Mouse (Mus musculus) frontal cortex, postnatal 36 days (tissue): Measurements from ENCODE around the gene Nek11.
"Not testable (repeated sequence)": the region's sequence is repeated elsewhere in the genome, so short reads cannot be mapped to it uniquely, and the experiment has no call there.

Experiments
- DNase-seq, 2 experiments: peaks; one replicate each; pipeline ENCODE4 v3.0.0; 2022; ENCODE audit warnings: low spot score in 2 of 2

Gene Nek11

DNA sequence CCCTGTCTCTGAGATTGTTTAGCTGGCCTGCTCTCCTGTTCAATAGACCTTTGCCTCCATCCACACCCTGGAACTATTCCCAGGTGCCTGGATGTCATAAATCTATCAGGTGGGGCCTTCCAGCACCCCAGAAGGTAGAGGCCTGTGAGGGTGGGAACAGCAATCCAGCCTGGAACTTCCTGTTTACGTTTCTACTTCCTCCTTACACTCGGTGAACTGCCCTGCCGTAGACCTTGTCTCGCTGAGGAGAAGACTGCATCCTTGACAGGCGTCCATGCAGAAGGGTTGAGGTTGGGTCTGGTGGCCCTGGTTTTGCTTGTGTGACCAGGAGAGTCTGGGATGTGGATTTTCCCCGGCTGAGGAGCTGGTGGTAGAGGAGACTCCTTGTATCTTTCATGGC lies 256.1 kb downstream of the Nek11 start:
- no peak for DNase-seq

DNA sequence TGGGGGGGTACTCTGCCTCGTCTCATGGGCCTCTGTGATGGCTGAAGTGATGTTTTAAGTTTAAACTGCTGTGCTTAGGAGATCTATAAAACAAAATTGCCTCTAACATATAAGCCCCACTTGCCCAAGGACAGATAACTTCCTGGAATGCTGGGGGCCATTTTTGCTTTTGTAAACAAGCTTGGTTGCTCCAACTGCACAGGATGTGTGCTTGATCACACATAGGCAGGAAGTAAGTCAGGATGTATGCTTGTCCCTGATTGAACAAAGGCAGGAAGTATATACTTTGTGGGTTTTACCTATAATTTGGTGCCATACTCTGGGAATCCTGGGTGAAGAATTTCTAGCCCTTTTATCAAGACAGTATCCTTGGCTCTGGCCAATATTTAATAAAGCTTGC lies 258.9 kb downstream of the Nek11 start:
- DNase-seq = no peak

DNA sequence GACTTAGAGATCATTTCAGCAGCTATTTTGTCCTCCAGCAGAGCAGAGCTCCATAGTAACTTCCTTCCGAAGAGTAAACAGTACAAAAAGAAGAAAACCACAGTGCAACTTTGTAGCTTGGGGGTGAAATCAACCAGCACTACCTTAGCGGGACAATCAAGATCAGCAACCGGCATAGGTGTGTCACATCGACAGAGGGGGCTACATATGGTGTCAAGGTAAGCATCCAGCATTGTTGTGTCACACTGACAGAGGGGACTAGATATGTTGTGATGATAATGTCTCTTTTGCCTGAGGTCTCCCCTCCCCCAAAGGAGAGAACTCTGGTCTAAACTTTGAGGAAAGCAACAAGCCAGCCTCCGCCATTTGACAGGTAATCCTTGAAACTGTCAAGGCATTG lies 260.8 kb downstream of the Nek11 start:
- DNase-seq = no peak

DNA sequence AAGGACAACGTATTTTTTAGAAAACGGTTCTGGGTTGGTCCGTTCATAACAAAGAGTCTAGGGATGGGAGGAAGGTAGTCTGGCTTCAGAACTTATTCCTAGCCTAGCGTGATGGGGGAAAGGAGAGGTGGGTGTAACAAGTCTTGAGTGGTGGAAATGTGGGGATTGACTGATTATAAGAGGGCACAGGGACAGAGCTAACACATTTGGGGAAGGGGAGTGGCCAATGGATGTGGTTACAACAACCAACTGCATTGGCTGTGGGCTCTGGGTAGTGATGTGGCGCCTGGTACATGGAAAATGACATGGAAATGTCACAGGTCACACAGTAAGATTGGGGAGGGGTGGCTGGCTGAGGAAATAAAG lies 263.3 kb downstream of the Nek11 start:
- no peak for DNase-seq

DNA sequence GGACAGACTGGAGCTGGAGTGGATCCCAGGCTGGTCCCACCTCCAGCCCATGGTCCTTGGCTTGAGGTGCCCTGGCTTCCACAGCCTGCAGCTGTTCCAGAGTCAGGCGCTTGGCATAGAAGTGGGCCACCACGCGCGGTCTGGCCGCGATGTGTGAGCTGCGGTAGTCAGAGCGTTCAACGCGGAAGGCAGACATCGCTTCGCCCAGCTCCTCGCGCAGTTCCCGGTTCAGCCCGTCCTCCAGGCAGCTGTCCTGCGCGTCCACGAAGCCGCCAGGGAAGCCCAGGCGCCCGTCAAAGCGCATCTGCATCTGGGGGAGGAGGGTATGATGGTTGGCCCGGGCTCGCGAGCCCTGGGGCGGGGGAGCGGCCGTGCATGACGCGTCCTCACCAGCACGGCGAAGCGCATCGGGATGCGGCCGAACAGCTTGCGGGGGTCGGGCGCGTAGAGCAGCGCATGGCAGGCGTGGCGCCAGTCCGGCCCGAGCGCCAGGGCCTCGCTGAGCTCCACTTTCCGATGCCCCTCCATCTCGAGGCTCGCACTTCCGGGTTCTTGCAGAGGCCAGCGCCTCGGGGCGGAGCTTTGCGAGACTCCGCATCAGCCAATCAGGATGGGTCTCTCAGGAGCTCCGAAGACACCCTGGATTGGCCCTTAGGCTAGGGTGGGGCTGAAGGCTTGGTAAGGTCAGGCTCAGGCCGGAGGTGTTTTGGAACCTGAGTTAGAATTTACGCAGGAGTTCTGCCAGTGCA lies 263.9 kb downstream of the Nek11 start, which contains the start of gene Nudt16:
TSS of gene Nudt16 (minus strand) at position 572 of the 749 bp plus-strand sequence.
- peak; percentile 88 to 92 for DNase-seq

DNA sequence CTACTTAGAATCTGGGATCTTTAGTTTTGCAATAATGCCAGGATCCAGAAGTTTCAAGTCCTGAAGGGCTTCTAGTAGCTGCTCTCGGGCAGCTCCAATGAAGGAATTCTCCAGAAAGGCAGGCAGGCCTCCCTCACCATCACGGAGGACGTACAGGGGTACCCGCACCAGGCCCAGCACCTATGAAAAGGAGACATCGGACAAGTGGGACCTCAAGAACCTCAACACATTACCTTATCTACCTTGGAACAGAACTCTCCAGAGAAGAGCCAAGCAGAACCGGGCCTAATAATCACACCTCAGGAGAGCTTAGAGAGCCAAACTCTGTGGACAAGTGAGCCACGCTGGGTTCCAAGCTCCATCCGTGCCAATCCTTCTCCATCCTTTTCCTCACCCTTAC lies 265.0 kb downstream of the Nek11 start:
- no peak for DNase-seq

DNA sequence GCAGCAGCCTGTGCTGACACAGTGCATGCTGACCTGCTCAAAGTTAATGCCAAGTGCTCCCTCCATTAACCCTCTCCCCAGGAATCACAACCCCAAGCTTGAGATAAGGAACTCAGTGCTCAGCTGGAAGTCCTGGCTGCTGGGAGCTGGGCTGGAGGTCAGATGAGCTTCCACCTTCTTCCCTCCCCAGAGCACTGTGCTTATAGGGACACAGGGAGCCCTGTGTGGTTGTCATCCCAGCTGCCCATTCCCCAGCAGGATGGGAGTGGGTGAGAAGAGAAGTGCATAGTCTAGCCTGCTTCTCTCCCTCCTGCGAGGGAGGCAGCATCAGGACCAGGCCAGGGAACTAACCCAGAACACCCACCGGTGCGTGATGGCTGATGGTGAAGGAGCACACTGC lies 270.1 kb downstream of the Nek11 start:
- DNase-seq = not testable (repeated sequence)
